Mouse (Mus musculus): ENCODE measurements at regions not wholly inside any gene's neighbourhood (a gene's known extent, or its start where the extent isn't known, plus 50 kb on each side); places are given as distances from the start of the nearest gene placed in this dataset.

- no peak for DNase-seq
- intact Hi-C loops (cut with DNase I), result no loop called here
Observed at GRCm38 (mm10) chr13:63627184-63627893, 53.9 kb upstream of the Ptch1 start.

DNA sequence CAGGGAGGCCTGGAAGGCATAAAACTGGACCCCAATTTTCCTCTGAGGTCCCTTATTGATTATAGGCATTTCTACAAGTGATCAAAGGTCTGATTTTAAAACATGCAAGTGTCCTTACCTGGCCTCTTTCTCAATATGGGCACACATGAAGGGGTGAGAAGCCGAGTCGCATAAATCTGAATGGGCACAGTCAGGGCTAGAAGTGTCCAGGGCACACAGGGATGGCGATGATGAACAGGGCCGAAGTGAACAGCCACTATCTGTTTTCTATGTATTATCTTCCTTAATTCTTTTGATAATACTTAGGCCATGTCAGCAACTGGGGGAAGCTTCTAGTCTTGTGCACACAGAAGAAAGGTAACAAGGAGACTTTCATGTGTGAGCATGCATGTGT, 54.5 kb upstream of the Ptch1 start:
- intact Hi-C loops (cut with DNase I), result no loop called here
- no peak for DNase-seq

DNA sequence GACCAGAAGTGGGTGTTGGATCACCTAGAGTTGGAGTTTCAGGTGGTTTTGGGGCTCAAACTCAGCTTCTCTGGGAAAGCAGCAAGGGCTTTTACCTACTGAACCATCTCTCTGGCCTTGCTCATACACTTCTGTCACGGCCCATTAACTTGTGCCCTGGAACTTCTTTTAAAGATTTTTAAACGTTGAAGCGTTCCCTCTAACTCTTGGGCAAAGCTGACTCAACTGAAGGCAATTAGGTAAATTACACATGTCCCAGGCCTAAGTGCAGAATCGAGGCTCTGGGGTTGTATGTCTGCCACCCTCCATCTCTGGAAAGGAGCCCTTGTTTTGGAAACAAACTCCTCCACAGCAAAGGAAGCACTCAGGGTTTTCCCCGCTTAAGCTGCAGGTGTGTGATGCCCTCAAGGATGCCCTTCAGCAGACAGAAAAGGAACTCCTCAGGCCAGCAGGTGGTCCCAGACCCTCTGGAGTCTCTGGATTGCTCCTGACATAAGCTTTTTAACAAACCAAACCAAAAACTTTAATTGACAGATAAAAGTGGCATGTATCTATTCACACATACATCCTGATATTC, 58.5 kb upstream of the Ptch1 start:
- intact Hi-C loops (cut with DNase I), result no loop called here
- no peak for DNase-seq

GRCm38 (mm10) chr13:63634294-63634693, 60.9 kb upstream of the Ptch1 start:
- intact Hi-C loops (cut with DNase I), result no loop called here
- no peak for DNase-seq

DNA sequence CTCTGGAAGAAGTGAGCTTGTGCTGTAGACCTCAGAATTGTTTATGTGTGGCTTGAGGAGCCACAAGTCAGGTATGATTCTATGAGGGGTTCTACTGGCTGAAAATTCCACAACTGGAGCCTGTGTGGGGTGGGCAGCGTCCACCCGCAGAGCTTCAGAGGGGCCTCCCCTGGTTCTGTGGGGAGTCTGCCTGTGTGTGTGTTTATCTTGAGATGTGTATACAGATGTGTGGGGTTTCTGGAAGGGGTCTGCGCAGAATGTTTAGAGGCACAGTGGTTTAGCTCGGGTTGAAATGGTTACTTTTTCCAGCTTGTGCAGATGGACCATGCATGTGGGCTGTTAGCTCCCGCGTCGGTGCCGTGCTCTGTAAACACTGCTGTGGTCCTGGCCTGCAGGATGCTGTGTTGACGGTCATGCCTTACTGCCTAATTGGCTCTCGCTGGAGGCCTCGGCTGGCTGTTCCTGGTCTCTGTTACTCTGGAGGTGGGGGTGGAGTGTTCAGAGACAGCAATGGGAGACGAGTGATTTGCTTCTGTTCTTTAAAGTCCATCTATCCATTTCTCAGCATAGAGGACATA, 68.3 kb upstream of the Ptch1 start:
- DNase-seq, result no peak

GRCm38 (mm10) chr13:63642617-63643016, 69.2 kb upstream of the Ptch1 start:
- intact Hi-C loops (cut with DNase I), result loop anchor here (1.0 to 5.0 kb wide), 4 partner anchors 76 to 345 kb away; partner anchors contain the start of gene Ercc6l2
- DNase-seq, result peak; percentile 77 to 79

More for the DNA sequence above, 68.3 kb upstream of the Ptch1 start:
- intact Hi-C loops (cut with DNase I), result loop anchor here (1.0 to 5.0 kb wide), 5 partner anchors 67 to 346 kb away; partner anchors contain the start of gene Ercc6l2

GRCm38 (mm10) chr13:63643394-63643793, 70.0 kb upstream of the Ptch1 start:
- DNase-seq, result peak; percentile 11 to 24
- intact Hi-C loops (cut with DNase I), result loop anchor here (2.0 to 5.0 kb wide), 3 partner anchors 77 to 344 kb away; no protein-coding TSS in a partner anchor

- no peak for DNase-seq
- intact Hi-C loops (cut with DNase I), result loop anchor here (5.0 kb wide), 2 partner anchors 212 to 343 kb away; no protein-coding TSS in a partner anchor
Observed at GRCm38 (mm10) chr13:63644308-63644707, 70.9 kb upstream of the Ptch1 start.

- intact Hi-C loops (cut with DNase I), result loop anchor here (5.0 kb wide), 1 partner anchor 48 kb away; no protein-coding TSS in a partner anchor
- DNase-seq, result no peak
Observed at GRCm38 (mm10) chr13:63649058-63649647, 75.8 kb upstream of the Ptch1 start.

DNA sequence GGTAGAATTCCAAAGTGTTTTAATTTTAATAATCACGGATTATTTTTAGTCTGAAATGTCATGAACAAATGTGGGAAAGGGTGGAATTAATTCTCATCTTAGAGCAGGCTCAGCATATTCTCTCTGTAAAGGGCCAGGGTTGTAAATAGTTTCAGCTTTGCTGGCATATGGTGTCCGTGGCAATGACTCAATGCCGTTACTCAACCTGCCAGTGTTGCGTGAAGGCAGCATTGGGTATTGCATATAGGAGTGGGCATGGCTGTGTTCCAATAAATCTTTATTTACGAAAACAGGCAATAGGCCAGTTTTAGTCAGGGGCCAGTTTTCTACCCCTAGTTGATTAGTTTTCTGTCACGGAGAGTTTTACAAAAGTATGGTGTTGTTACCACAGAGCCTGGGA, 81.1 kb upstream of the Ptch1 start:
- intact Hi-C loops (cut with DNase I), result no loop called here

GRCm38 (mm10) chr13:63657115-63657514, 83.7 kb upstream of the Ptch1 start:
- DNase-seq, result no peak
- intact Hi-C loops (cut with DNase I), result no loop called here

More for the DNA sequence above, 81.1 kb upstream of the Ptch1 start:
- DNase-seq, result no peak

- intact Hi-C loops (cut with DNase I), result no loop called here
- no peak for DNase-seq
Observed at GRCm38 (mm10) chr13:63659412-63659811, 86.0 kb upstream of the Ptch1 start.

- DNase-seq, result no peak
- intact Hi-C loops (cut with DNase I), result no loop called here
Observed at GRCm38 (mm10) chr13:63660431-63660830, 87.0 kb upstream of the Ptch1 start.

- DNase-seq, result no peak
- intact Hi-C loops (cut with DNase I), result no loop called here
Observed at GRCm38 (mm10) chr13:63668576-63668975, 95.2 kb upstream of the Ptch1 start.

GRCm38 (mm10) chr13:63669031-63669430, 95.6 kb upstream of the Ptch1 start:
- no peak for DNase-seq
- intact Hi-C loops (cut with DNase I), result no loop called here

GRCm38 (mm10) chr13:63672425-63672824, 99.0 kb upstream of the Ptch1 start:
- intact Hi-C loops (cut with DNase I), result no loop called here
- DNase-seq, result no peak

DNA sequence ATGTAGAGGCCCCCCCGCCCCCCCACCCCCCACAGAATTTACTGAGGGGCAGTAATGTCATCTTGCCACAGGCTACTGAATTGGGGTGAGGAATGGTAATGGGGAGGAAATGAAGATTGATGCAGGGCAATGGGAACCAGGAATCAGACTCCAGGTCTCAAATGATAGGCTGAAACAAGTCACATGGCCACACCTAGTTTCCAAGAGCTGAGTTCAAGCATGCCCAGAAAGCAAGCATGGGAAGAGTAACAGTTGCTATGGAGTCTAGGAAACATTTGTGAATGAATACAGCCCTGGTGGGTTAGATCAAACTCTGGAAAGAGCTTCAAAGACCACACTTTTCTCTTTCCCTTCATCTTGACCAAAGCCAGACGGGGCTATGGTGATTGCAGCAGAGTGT, 104.3 kb upstream of the Ptch1 start:
- no peak for DNase-seq
- intact Hi-C loops (cut with DNase I), result no loop called here

DNA sequence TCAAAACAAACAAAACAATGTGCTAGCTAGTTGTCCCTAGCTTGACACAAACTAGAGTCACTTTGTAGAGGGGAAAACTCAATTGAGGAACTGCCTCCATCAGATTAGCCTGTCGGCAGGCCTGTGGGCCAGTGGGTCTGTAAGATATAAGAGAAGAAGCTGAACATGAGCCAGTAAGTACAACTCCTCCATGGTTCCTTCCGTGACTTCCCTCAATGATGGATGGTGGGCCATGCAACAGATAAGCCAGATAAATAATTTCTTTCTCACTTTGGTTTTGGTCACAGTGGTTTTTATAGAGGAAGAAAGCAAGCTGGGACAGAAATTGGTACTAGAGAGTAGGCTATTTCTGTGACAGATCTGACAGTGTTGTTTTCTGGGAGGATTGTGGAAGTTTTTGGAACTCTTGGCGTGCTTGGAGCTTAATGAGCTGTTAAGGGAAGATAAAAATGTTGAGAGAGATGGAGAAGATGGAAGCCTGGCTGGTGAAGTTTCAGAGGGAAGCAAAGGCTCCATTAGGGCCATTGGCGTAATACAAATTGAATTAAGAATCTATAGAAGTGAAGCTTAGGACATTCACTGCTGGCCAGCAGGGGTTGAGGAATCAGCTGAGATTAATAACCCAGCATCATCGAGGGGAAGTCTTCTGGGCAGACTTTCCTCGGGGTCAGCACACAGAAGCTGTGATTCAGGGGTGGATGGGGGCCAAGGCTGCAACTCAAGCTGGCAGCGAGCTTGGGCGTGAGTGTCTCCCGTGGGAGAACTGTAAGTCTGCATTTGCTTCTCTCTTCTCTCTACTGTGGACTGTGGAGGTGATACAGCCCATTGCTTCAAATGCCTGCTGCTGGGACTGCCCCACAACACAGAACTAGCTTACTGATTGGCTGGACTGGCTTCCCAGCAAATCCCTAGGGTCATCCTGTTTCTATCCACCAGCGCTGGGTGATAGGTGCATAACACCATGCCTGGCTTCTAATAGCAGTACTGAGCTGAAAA, 105.2 kb upstream of the Ptch1 start:
- DNase-seq, result no peak
- intact Hi-C loops (cut with DNase I), result no loop called here

DNA sequence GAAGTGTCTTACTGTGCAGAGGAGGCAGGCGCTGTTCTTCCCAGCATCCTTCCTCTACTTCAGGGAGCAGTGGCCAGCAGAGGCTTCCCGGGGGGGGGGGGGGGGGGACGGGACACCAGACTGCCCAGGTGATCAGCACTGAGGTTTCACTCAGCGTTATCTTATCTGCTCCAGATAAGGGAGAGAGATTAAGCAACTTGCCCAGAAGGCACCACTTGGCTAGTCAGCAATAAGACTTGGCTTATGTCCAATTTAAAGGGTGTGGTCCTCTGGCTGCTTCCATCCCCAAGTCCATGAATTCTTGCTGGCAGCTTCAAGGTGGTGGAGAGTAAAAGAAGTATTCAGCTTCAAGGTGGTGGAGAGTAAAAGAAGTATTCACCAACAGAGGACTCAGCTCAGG, 108.9 kb upstream of the Ptch1 start:
- intact Hi-C loops (cut with DNase I), result no loop called here

GRCm38 (mm10) chr13:63691974-63692373, 118.6 kb upstream of the Ptch1 start:
- intact Hi-C loops (cut with DNase I), result no loop called here
- no peak for DNase-seq

More for the DNA sequence above, 108.9 kb upstream of the Ptch1 start:
- DNase-seq, result no peak

All from heart, postnatal 36 days (tissue).